Mouse (Mus musculus): ENCODE results near the gene Mief2. TPM values are rescaled to one million over a fixed set of nuclear protein-coding genes. Genes with fewer than 3 reads are reported as not detected.

Gene Mief2
- total and polyA plus RNA-seq, 3 experiments: 13.4 to 14.6 TPM; not detected in 1

DNA sequence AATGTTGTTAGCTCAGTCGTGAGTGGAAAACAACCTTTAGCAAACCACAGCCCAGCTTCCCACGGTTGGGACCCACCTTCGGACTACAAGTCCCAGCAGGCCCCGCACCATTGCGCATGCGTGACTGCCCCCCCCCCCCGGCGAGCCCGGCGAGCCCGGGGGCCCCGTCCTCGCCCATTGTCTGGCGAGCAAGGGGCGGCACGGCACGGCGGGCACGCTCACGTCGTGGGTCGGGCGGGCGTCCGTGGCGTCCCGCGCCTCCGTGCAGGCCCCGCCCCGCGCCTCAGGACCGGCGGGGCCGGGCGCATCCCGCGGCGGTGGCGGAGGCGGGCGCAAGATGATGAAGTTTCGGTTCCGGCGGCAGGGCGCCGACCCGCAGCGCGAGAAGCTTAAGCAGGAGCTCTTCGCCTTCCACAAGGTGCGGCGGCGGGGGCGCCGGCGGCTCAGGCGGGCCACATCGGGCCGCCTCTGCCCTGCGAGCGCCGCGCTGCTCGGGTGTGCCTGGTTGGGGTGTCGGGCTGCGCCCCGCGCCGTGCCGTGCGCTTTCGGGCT, 28.6 kb upstream of the Mief2 start, which contains the start of gene Llgl1:
TSS of gene Llgl1 (plus strand) at position 200 of the 552 bp plus-strand sequence.
- H3K27me3 ChIP-seq (ENCODE audit: control insufficient read depth in 1 of 2, insufficient read depth in 2 of 2, low read length in 2 of 2): peaks cover 0 to 4% of the 10 kb centered on the region in 2 experiments; a peak in 1 of 4 replicates
- peak within 1 kb of the TSS; percentile 65 to 96 for H3K4me3 ChIP-seq (ENCODE audit: control insufficient read depth in 1 of 2, insufficient read depth in 1 of 2, low read depth in 2 of 2, low read length in 2 of 2)
- no peaks in the 10 kb centered on the region for H3K9me3 ChIP-seq (replicated peaks; ENCODE audit: insufficient read depth, low read length)
- H3K36me3 ChIP-seq (ENCODE audit: control insufficient read depth in 1 of 2, insufficient read depth in 2 of 2, low read length in 2 of 2): peaks cover 0 to 10% of the 10 kb centered on the region in 2 experiments; a peak in 2 of 4 replicates
- peaks cover 8 to 16% of the 10 kb centered on the region in 2 experiments for H3K4me1 ChIP-seq (ENCODE audit: control insufficient read depth in 1 of 2, insufficient read depth in 2 of 2, low read length in 2 of 2)
- H3K9ac ChIP-seq (ENCODE audit: control insufficient read depth, low read depth, low read length, poor library complexity, severe bottlenecking): peak within 1 kb of the TSS; percentile 91
- peak within 1 kb of the TSS; percentile 69 for H3K27ac ChIP-seq (ENCODE audit: control insufficient read depth, low read depth, low read length)
- TF ChIP-seq SIN3A (IDR thresholded peaks at IDR 0.05; ENCODE audit: low read length) (peak; percentile 52; the same call in 1 of the 2 replicates), KAT2A (conservative IDR thresholded peaks at IDR 0.05; ENCODE audit: low read depth, low read length) (peak; percentile 81; the same call in 1 of the 2 replicates), CHD1 (IDR thresholded peaks at IDR 0.05; ENCODE audit: low read depth, low read length) (no peak), UBTF (IDR thresholded peaks at IDR 0.05; ENCODE audit: borderline replicate concordance, insufficient read depth, low read depth, low read length) (peak; percentile 89; the same call in 1 of the 2 replicates), RAD21 (IDR thresholded peaks at IDR 0.05; ENCODE audit: low read depth, low read length) (no peak), HCFC1 (IDR thresholded peaks at IDR 0.05; ENCODE audit: low read depth, low read length) (peak; percentile 97), TBP (IDR thresholded peaks at IDR 0.05; ENCODE audit: low read depth, low read length) (0 out of 2 replicates have a peak, but pooled peaks have one; percentile 24), MAX (IDR thresholded peaks at IDR 0.05; ENCODE audit: low read length) (no peak), MAZ (IDR thresholded peaks at IDR 0.05; ENCODE audit: low read depth, low read length) (peak; percentile 99), RCOR1 (IDR thresholded peaks at IDR 0.05; ENCODE audit: low read depth, low read length) (no peak), MXI1 (IDR thresholded peaks at IDR 0.05; ENCODE audit: low read depth, low read length) (peak; percentile 50), ELF1 (IDR thresholded peaks at IDR 0.05; ENCODE audit: low read depth, low read length) (0 out of 2 replicates have a peak, but pooled peaks have one; percentile 36), POLR2A (IDR thresholded peaks at IDR 0.05; ENCODE audit: control insufficient read depth in 1 of 2, insufficient read depth in 1 of 2, low read depth in 1 of 2, low read length in 2 of 2, poor library complexity in 1 of 2) (peak; percentile 67 to 71; a peak in 3 of 4 replicates), NELFE (IDR thresholded peaks at IDR 0.05; ENCODE audit: low read depth, low read length) (peak; percentile 59), JUND (IDR thresholded peaks at IDR 0.05; ENCODE audit: low read depth, low read length) (no peak), NRF1 (IDR thresholded peaks at IDR 0.05; ENCODE audit: insufficient read depth, low read depth, low read length, poor library complexity, severe bottlenecking) (peak; percentile 90), USF2 (IDR thresholded peaks at IDR 0.05; ENCODE audit: borderline replicate concordance in 1 of 2, insufficient read depth in 1 of 2, low read depth in 1 of 2, low read length in 2 of 2) (no peak), USF1 (IDR thresholded peaks at IDR 0.05; ENCODE audit: low read depth, low read length) (0 out of 2 replicates have a peak, but pooled peaks have one; percentile 12), CHD2 (IDR thresholded peaks at IDR 0.05; ENCODE audit: low read length) (no peak)
- peaks cover 4% of the 10 kb centered on the region; the same call in 1 of the 2 replicates for H3K79me2 ChIP-seq (ENCODE audit: control insufficient read depth, insufficient read depth, low read length, poor library complexity)
- DNase-seq (ENCODE audit: low read depth, low spot score): peak; percentile 93

Data from MEL (cell line).